Mouse (Mus musculus): ENCODE measurements around the gene Trim14. TPM values are rescaled to one million over a fixed set of nuclear protein-coding genes. Genes with fewer than 3 reads are reported as not detected.

Trim14 gene
- total RNA-seq, 1 experiment from 2014 or later: 28.0 TPM

DNA sequence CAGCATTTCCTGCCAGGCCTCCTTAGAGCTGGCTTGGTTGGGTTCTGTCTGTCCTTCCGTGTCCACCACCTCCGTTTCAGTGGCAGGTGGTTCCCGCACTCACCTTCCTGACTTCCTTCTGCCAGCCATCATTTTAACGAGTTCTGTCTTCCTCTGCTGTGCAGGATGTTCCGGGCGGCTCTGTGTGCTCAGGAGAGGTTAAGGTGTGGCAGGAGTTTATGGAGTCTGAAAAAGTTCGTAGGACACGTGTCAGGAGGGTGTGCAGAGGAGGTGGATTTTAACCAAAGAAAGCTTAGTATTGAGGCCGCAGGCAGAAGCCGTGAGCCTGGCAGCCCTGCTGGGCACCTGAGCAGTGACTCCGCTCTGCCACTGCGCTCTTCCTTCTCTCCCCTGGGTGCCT, 40.4 kb downstream of the Trim14 start:
- no peak for ATAC-seq (replicated peaks; ENCODE audit: low read depth, poor library complexity, severe bottlenecking)

DNA sequence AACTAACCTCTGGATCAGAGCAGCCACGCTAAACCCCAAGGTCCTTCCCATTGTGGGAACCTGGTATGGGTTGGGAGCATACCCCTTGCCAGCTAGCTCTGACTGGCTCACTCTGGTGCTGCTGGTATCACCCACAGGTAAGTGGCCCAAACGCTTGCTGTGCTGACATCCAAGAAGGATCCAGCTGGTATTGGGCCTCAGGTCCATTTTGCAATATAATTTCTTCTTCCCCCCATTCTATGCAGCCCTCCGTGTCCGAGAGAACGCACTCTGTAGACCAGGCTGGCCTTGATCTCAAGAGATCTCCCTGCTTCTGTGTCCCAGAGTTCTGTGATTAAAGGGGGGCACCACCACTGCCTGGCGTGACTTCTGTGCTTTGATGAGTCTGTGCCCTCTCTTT, 42.9 kb downstream of the Trim14 start:
- no peak for ATAC-seq (replicated peaks; ENCODE audit: low read depth, poor library complexity, severe bottlenecking)

DNA sequence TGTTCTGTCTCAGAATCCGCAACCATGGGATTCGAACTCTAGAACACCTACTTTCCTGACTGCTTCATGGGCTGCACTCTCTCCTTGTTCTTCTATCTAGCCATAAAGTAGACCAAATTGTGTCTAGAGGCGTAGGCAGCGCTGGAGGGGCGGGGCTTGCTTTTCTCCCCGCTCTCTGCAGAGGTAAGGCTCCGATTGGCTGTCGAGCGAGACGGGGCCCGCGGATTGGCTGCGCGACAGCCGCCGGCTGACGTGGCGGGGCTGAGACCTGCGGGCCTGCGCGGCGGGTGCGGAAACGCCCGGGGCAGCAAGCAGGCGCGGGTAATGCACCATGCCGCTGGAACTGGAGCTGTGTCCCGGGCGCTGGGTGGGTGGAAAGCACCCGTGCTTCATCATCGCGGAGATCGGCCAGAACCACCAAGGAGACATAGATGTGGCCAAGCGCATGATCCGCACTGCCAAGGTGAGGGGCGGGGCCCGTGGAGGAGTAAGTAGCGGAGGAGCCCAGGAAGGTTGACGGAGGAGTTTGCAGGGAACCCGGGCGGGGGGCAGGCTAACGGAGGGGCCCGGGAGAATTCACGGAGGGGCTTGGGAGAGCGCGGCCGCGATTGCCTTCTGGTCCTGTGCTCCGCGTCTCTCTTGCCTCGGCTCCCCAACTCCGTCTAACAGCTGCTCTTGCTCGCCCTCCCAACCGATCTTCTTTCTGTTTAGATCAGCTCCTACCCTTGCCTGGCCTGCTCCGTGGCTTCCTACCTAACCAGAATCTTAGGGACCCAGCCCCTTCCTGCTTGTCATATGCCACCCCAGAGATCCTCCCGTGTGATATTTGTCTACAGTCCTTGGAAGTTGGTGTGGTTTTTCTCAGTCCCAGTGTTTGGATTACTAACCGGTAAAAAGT, 46.7 kb downstream of the Trim14 start, which contains the start of gene Nans:
Gene Nans (plus strand): TSS at position 221 of the 898 bp plus-strand sequence.
- ATAC-seq (replicated peaks; ENCODE audit: low read depth, poor library complexity, severe bottlenecking): peak; percentile 85

GRCm38 (mm10) chr4:46487348-46487747, 48.6 kb downstream of the Trim14 start:
- ATAC-seq (replicated peaks; ENCODE audit: low read depth, poor library complexity, severe bottlenecking): no peak

GRCm38 (mm10) chr4:46485696-46486417, 50.1 kb downstream of the Trim14 start:
- ATAC-seq (replicated peaks; ENCODE audit: low read depth, poor library complexity, severe bottlenecking): peak; percentile 79

- no peak for ATAC-seq (replicated peaks; ENCODE audit: low read depth, poor library complexity, severe bottlenecking)
Measured at GRCm38 (mm10) chr4:46479081-46479480, 56.9 kb downstream of the Trim14 start.

GRCm38 (mm10) chr4:46475101-46475500, 60.8 kb downstream of the Trim14 start:
- ATAC-seq (replicated peaks; ENCODE audit: low read depth, poor library complexity, severe bottlenecking): no peak

DNA sequence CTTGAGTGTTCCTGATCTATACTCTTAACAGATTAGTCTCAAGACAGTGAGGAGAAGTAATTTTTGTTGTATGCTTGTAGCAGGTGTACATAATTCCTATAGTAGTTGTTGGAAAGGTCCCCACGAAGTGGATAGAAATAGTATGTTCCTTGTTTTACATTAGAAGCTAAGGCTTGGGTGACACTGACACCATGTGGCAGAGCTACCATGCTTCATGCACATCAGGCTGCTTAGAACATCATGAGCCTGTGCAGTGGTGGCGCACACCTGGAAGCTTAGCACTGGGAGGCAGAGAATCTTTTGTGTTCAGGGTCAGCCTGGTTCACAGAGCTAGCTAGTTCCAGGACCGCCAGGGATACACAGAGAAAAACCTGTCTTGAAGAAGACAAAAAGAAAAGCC, 70.2 kb downstream of the Trim14 start:
- ATAC-seq (replicated peaks; ENCODE audit: low read depth, poor library complexity, severe bottlenecking): no peak

- ATAC-seq (replicated peaks; ENCODE audit: low read depth, poor library complexity, severe bottlenecking): peak; percentile 79
Measured at GRCm38 (mm10) chr4:46463130-46463830, 72.7 kb downstream of the Trim14 start.

GRCm38 (mm10) chr4:46458411-46458810, 77.5 kb downstream of the Trim14 start:
- ATAC-seq (replicated peaks; ENCODE audit: low read depth, poor library complexity, severe bottlenecking): no peak

DNA sequence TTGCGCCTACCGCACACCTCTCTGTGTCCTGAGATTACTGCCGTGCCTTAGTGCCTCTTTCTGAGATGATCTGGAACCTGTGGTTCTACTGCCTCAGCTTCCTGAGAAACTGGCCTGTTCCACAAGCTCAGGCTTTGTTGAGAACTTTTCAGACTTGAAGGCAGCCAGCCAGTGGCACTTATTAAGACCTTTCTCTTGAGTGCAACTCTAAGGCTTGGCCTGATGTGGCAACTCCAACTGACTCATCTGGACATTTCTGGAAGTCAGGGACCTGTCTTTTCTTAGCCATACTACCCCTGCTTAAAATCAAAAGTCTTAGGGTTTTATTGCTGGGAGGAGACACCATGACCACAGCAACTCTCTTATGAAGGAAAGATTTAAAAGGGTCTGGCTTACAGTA, 78.8 kb downstream of the Trim14 start:
- no peak for ATAC-seq (replicated peaks; ENCODE audit: low read depth, poor library complexity, severe bottlenecking)

DNA sequence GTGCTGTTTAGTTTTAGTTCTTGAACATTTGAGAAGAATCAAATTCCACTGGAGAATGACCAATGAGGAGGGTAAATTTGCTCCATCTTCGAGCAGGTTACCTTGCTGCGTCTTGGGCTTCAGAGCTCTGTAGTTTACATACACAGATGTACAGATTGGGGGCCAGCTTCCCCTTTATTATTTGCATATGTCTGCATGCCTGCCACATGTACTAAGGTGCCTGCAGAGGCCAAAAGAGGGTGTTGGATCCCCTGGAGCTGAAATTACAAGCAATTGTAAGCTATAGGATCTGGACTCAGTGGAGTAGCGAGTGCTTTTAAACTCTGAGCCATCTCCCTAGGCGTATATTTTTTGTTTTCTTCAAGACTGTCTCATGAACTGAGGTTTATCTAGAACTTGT, 79.2 kb downstream of the Trim14 start:
- ATAC-seq (replicated peaks; ENCODE audit: low read depth, poor library complexity, severe bottlenecking): no peak

DNA sequence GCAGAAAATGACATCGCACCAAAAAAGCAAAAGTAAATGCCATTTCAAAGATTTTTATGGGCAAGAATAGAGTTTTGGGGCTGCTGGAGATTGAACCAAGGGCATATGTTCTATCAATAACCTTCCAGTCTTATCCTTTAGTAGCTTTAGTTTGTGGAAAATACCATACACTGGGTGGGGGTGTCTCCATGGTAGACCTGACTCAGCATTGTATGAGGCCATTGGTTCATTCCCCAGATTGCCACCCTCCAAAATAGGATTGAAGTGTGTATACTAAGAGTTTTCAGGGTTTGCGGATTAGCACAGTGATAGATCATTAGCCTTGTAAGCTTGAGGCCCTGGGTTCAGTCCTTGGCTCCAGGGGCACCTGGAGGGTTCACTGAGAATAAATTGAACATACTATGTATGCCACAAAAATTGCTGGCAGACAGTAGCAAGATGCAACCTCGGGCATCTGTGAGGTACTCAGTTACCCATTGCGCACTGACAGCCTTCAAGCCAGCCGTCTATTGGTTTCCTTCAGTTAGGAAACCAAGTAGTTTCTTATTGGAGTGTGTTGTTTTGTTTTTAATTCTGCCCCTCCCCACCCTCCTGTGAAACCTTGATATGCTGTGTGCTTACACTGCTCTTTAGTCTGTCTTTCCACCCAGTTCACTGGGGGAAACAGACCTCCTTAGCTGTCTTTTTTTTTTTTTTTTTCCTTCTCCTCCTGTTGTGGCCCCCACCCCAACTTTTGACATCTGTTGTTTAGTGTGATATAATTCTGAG, 81.7 kb downstream of the Trim14 start:
- ATAC-seq (replicated peaks; ENCODE audit: low read depth, poor library complexity, severe bottlenecking): 0 out of 2 replicates have a peak, but pooled peaks have one; percentile 4

GRCm38 (mm10) chr4:46452855-46453719, 82.9 kb downstream of the Trim14 start:
- ATAC-seq (replicated peaks; ENCODE audit: low read depth, poor library complexity, severe bottlenecking): no peak

- ATAC-seq (replicated peaks; ENCODE audit: low read depth, poor library complexity, severe bottlenecking): peak; percentile 41
Measured at GRCm38 (mm10) chr4:46452481-46452850, 83.5 kb downstream of the Trim14 start.

- ATAC-seq (replicated peaks; ENCODE audit: low read depth, poor library complexity, severe bottlenecking): no peak
Measured at GRCm38 (mm10) chr4:46451758-46452480, 84.0 kb downstream of the Trim14 start.

DNA sequence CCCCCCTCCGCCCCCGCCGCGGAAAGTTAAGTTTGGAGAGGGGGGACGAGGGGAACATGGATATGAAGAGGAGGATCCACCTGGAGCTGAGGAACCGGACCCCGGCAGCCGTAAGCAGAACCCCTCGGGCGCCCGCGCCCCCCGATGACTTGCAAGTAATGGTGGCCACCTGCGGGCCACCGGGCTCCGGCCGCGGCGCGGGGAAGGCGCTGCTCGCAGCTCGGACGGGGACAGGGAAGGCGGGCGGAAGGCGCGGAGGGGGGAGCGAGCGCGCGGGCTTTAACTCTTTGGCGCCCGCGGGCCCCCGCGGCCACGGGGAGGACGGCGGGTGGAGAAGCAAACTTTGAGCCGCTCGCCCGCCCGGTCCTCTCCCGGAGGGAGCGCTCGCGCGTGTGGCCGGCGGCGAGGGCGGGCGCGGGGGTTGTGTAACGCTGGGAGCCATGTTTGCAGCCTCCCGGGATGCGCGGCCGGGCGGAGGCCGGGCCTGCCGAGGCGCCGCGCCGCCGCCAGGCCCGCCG, 84.6 kb downstream of the Trim14 start:
- ATAC-seq (replicated peaks; ENCODE audit: low read depth, poor library complexity, severe bottlenecking): no peak

GRCm38 (mm10) chr4:46450519-46451131, 85.3 kb downstream of the Trim14 start, which contains the start of gene Anp32b:
Gene Anp32b, plus strand, starts transcription at chr4:46450902.
- peak; percentile 61 for ATAC-seq (replicated peaks; ENCODE audit: low read depth, poor library complexity, severe bottlenecking)

All from common myeloid progenitor, adult 5-6 weeks (primary cell).